Mouse (Mus musculus): ENCODE results near the gene Hif3a. TPM values are rescaled to one million over a fixed set of nuclear protein-coding genes. Genes with fewer than 3 reads are reported as not detected.

Gene Hif3a
- polyA plus RNA-seq, 1 experiment: 0.16 TPM

- Histone ChIP-seq H3K4me3 (no peak overlapping the region), H3K4me2 (ENCODE audit: low read depth) (no peak overlapping the region), H3K79me2 (ENCODE audit: control insufficient read depth, insufficient read depth) (no peaks in the 10 kb centered on the region), H3K36me3 (ENCODE audit: control insufficient read depth, insufficient read depth) (no peaks in the 10 kb centered on the region), H3K27me3 (ENCODE audit: control insufficient read depth, insufficient read depth, insufficient read length) (no peaks in the 10 kb centered on the region), H3ac (ENCODE audit: control insufficient read depth, insufficient read length) (no peak overlapping the region)
- TF ChIP-seq E2F4 (IDR thresholded peaks at IDR 0.05; ENCODE audit: insufficient read depth) (no peak), TCF12 (IDR thresholded peaks at IDR 0.05; ENCODE audit: insufficient read depth, poor library complexity, severe bottlenecking) (peak; percentile 48), MYOD1 (IDR thresholded peaks at IDR 0.05; ENCODE audit: control insufficient read depth in 1 of 3, insufficient read length in 2 of 3, low read depth in 2 of 3) (peak in 2 of 3 experiments; percentile 69 to 70), MAX (IDR thresholded peaks at IDR 0.05; ENCODE audit: low read depth) (no peak), TCF3 (IDR thresholded peaks at IDR 0.05; ENCODE audit: insufficient read length, low read depth) (peak; percentile 23), USF1 (IDR thresholded peaks at IDR 0.05; ENCODE audit: low read depth) (no peak), SRF (IDR thresholded peaks at IDR 0.05; ENCODE audit: control insufficient read depth, insufficient read length, low read depth) (no peak), MYOG (IDR thresholded peaks at IDR 0.05; ENCODE audit: control insufficient read depth in 1 of 3, insufficient read depth in 1 of 3, insufficient read length in 2 of 3, low read depth in 2 of 3) (peak in 1 of 3 experiments; percentile 50)
These were observed 73.8 kb downstream of the Hif3a start for GRCm38 (mm10) chr7:16988405-16988804.

- Histone ChIP-seq H3K79me2 (ENCODE audit: control insufficient read depth, insufficient read depth) (no peaks in the 10 kb centered on the region), H3K4me2 (ENCODE audit: low read depth) (peak overlapping the region; percentile 8), H3K4me3 (no peak overlapping the region), H3K36me3 (ENCODE audit: control insufficient read depth, insufficient read depth) (no peaks in the 10 kb centered on the region), H3ac (ENCODE audit: control insufficient read depth, insufficient read length) (no peak overlapping the region), H3K27me3 (ENCODE audit: control insufficient read depth, insufficient read depth, insufficient read length) (no peaks in the 10 kb centered on the region)
- TF ChIP-seq POLR2A (IDR thresholded peaks at IDR 0.05; ENCODE audit: insufficient read length, low read depth) (no peak), MYOD1 (IDR thresholded peaks at IDR 0.05; ENCODE audit: control insufficient read depth in 1 of 3, insufficient read length in 2 of 3, low read depth in 2 of 3) (no peak), SRF (IDR thresholded peaks at IDR 0.05; ENCODE audit: control insufficient read depth, insufficient read length, low read depth) (no peak), TCF12 (IDR thresholded peaks at IDR 0.05; ENCODE audit: insufficient read depth, poor library complexity, severe bottlenecking) (no peak), POLR2AphosphoS2 (IDR thresholded peaks at IDR 0.05; ENCODE audit: insufficient read length, low read depth) (no peak), REST (IDR thresholded peaks at IDR 0.05; ENCODE audit: insufficient read depth, insufficient read length) (no peak), E2F4 (IDR thresholded peaks at IDR 0.05; ENCODE audit: insufficient read depth) (no peak), MYOG (IDR thresholded peaks at IDR 0.05; ENCODE audit: control insufficient read depth in 1 of 3, insufficient read depth in 1 of 3, insufficient read length in 2 of 3, low read depth in 2 of 3) (no peak), TCF3 (IDR thresholded peaks at IDR 0.05; ENCODE audit: insufficient read length, low read depth) (no peak), MAX (IDR thresholded peaks at IDR 0.05; ENCODE audit: low read depth) (no peak), CEBPB (IDR thresholded peaks at IDR 0.05; ENCODE audit: insufficient read depth, poor library complexity, severe bottlenecking) (no peak), USF1 (IDR thresholded peaks at IDR 0.05; ENCODE audit: low read depth) (no peak)
These were observed 74.6 kb downstream of the Hif3a start for GRCm38 (mm10) chr7:16987541-16988149.

GRCm38 (mm10) chr7:16982859-16983568 lies 79.2 kb downstream of the Hif3a start, which contains the start of gene Gm42372:
Gene Gm42372, plus strand, starts transcription at chr7:16983086.
- TF ChIP-seq MYOD1 (IDR thresholded peaks at IDR 0.05; ENCODE audit: control insufficient read depth in 1 of 3, insufficient read length in 2 of 3, low read depth in 2 of 3) (no peak), USF1 (IDR thresholded peaks at IDR 0.05; ENCODE audit: low read depth) (no peak), TCF3 (IDR thresholded peaks at IDR 0.05; ENCODE audit: insufficient read length, low read depth) (no peak), MAX (IDR thresholded peaks at IDR 0.05; ENCODE audit: low read depth) (no peak), POLR2AphosphoS2 (IDR thresholded peaks at IDR 0.05; ENCODE audit: insufficient read length, low read depth) (no peak), CEBPB (IDR thresholded peaks at IDR 0.05; ENCODE audit: insufficient read depth, poor library complexity, severe bottlenecking) (no peak), E2F4 (IDR thresholded peaks at IDR 0.05; ENCODE audit: insufficient read depth) (no peak), POLR2A (IDR thresholded peaks at IDR 0.05; ENCODE audit: insufficient read length, low read depth) (no peak), SRF (IDR thresholded peaks at IDR 0.05; ENCODE audit: control insufficient read depth, insufficient read length, low read depth) (no peak), MYOG (IDR thresholded peaks at IDR 0.05; ENCODE audit: control insufficient read depth in 1 of 3, insufficient read depth in 1 of 3, insufficient read length in 2 of 3, low read depth in 2 of 3) (no peak), TCF12 (IDR thresholded peaks at IDR 0.05; ENCODE audit: insufficient read depth, poor library complexity, severe bottlenecking) (no peak), REST (IDR thresholded peaks at IDR 0.05; ENCODE audit: insufficient read depth, insufficient read length) (no peak)
- H3K4me2 ChIP-seq (ENCODE audit: low read depth): no peak within 1 kb of the TSS
- H3K36me3 ChIP-seq (ENCODE audit: control insufficient read depth, insufficient read depth): no peaks in the 10 kb centered on the region
- no peaks in the 10 kb centered on the region for H3K79me2 ChIP-seq (ENCODE audit: control insufficient read depth, insufficient read depth)
- H3ac ChIP-seq (ENCODE audit: control insufficient read depth, insufficient read length): no peak within 1 kb of the TSS
- H3K27me3 ChIP-seq (ENCODE audit: control insufficient read depth, insufficient read depth, insufficient read length): no peaks in the 10 kb centered on the region
- no peak within 1 kb of the TSS for H3K4me3 ChIP-seq

Other genes starting within 250 kb of the Hif3a start
- gene Strn4, start 246.5 kb downstream of the Hif3a start, polyA plus RNA-seq (2012; fragmentation: generic; extraction: Trizol): 51.8 TPM
- 26.7 TPM for gene Fkrp, start 245.7 kb downstream of the Hif3a start, polyA plus RNA-seq (2012; fragmentation: generic; extraction: Trizol)
- gene Prkd2, start 219.5 kb downstream of the Hif3a start, polyA plus RNA-seq (2012; fragmentation: generic; extraction: Trizol): 4.7 TPM
- gene Dact3, start 187.1 kb downstream of the Hif3a start, polyA plus RNA-seq (2012; fragmentation: generic; extraction: Trizol): 10.0 TPM
- gene Gng8, start 170.6 kb downstream of the Hif3a start, polyA plus RNA-seq (2012; fragmentation: generic; extraction: Trizol): 3.8 TPM
- 2.6 TPM for gene Ptgir, start 155.9 kb downstream of the Hif3a start, polyA plus RNA-seq (2012; fragmentation: generic; extraction: Trizol)
- 336 TPM for gene Calm3, start 138.3 kb downstream of the Hif3a start, polyA plus RNA-seq (2012; fragmentation: generic; extraction: Trizol)
- gene Pnmal2, start 117.7 kb downstream of the Hif3a start, polyA plus RNA-seq (2012; fragmentation: generic; extraction: Trizol): 44.4 TPM
- 0.05 TPM for gene Pnmal1, start 102.7 kb downstream of the Hif3a start, polyA plus RNA-seq (2012; fragmentation: generic; extraction: Trizol)
- not detected for gene Gm42372, start 79.3 kb downstream of the Hif3a start, polyA plus RNA-seq (2012; fragmentation: generic; extraction: Trizol)
- 21.0 TPM for gene Ccdc8, start 69.7 kb downstream of the Hif3a start, polyA plus RNA-seq (2012; fragmentation: generic; extraction: Trizol)
- gene Ppp5c, start 34.5 kb downstream of the Hif3a start, polyA plus RNA-seq (2012; fragmentation: generic; extraction: Trizol): 126 TPM
- gene Psg16, start 11.6 kb upstream of the Hif3a start, polyA plus RNA-seq (2012; fragmentation: generic; extraction: Trizol): not detected
- gene Ceacam3, start 87.9 kb upstream of the Hif3a start, polyA plus RNA-seq (2012; fragmentation: generic; extraction: Trizol): not detected
- gene Psg29, start 141.1 kb upstream of the Hif3a start, polyA plus RNA-seq (2012; fragmentation: generic; extraction: Trizol): not detected